Mouse (Mus musculus) olfactory bulb, adult 2 months (tissue): ENCODE results near the gene Tmem87b.

Experiments used
- CTCF ChIP-seq: fragments of 200-500 bp; IDR thresholded peaks from 2 replicates; pipeline ENCODE4 v1.5.1; 2012; ENCODE audit warnings: low read depth, mild to moderate bottlenecking, low read length, moderate library complexity; ENCODE audit not compliant: insufficient read depth
- POLR2A ChIP-seq: fragments of 200-500 bp; IDR thresholded peaks from 2 replicates; pipeline ENCODE4 v1.6.1; 2012; ENCODE audit warnings: mild to moderate bottlenecking, low read depth, low read length, moderate library complexity; ENCODE audit not compliant: insufficient read depth

DNA sequence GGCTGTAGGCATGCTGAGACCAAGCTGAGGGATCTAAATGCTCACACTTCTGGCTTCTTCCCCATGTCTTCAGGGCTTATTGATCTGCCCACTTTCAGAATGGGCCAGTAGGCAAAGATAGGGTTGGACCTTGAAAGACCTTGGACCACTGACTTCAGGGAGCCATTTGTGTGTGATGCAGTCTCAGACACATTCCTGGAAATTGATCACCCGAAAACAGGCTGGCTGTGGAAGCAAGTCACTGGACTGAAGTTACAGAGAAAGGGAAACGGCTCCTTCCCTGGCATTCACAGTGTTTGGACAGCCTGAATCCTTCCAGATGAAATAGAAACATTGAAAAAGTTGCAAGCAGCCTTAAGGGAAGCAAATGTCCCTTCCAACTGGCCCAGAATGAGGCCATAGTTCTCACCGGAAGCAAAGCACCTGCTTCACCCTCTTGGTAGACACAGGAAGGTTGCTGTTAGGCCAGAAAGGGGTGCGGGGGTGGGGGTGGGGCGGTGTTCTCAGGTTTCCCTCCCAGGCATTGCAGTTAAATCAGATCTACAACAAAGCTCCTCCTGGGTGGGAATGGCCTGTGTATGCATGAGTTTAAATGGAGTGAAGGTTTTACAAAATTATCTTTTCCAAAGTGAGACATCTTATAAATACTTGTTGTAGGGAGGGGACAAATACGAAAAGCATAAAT is 70.1 kb downstream of the Tmem87b start:
- TF ChIP-seq POLR2A, result no peak
- TF ChIP-seq CTCF, result no peak
